Mouse (Mus musculus): ENCODE data around the gene Cers3.

The Cers3 gene

DNA sequence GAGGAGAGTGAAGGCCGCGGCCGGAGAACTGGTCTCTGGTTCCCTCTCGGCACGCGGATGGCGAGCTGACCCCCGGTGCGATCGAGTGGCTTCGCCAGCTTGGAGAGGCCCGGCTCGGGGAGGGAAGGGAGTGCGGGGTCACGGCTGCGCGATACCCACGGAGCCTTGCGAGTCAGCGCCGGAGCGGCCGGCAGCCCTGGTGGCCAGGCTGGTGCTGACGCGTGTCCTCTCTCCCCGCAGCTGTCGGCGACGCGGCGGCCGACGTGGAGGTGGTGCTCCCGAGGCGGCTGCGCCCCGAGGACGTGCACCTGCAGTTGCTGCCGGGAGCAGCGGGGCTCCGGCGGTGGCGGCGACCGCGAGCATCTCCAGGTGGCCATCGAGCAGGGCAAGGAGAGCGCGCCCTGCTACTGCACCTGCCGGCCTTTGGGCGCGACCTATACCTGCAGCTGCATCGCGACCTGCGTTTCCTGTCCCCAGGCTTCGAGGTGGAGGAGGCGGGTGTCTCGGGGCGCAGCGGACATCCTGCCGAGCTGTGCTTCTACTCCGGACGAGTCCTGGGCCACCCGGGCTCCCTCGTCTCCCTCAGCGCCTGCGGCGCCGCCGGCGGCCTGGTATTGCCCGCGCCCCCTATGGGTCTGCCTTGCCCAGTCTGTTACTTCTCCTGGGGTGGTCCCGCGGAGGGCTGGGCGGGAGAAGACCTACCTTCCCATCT is 96.9 kb downstream of the Cers3 start:
- DNase-seq (ENCODE audit: low read depth, low spot score) = peak; percentile 55

- DNase-seq (ENCODE audit: low read depth, low spot score) = no peak
These were observed 97.9 kb downstream of the Cers3 start for GRCm38 (mm10) chr7:66841165-66841564.

DNA sequence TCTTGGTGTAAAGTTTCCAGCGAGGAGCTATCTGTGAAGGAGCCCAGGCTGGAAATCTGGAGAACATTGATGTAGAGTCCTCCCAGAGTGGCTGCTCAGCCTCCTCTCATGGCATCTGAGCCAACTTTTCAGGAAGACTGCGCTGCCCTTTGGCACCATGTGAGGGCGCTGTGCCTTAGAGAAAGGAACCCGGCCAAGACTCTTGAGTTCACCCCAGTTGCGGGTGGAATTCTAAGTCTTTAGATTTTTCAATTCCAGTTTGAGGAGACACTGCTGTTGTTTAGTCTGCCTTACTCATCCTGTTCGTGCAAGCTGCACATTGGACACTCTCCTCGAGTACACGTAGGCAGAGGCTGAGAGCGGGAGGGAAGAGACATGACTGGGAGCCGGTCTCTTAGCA is 98.7 kb downstream of the Cers3 start:
- DNase-seq (ENCODE audit: low read depth, low spot score) = peak; percentile 78

DNA sequence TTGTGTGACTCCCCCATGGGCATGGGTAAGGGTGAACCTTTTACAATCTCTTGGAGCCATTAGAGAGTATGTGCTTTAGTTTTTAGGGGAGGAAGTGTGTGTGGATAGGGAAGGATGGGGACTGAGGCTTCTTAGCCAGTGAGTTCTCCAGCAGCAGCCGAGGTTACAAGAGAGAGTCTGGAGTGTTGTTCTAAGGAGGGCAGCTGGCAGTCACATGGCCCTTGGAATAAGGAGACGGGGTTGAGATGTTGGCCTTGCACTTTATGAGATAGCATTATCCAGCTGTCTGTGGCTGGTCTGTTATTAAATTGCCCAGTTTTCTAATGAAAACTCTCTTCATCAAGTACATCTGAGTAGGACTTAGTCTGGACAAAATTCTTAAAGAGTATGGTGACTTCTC is 100.5 kb downstream of the Cers3 start:
- no peak for DNase-seq (ENCODE audit: low read depth, low spot score)

DNA sequence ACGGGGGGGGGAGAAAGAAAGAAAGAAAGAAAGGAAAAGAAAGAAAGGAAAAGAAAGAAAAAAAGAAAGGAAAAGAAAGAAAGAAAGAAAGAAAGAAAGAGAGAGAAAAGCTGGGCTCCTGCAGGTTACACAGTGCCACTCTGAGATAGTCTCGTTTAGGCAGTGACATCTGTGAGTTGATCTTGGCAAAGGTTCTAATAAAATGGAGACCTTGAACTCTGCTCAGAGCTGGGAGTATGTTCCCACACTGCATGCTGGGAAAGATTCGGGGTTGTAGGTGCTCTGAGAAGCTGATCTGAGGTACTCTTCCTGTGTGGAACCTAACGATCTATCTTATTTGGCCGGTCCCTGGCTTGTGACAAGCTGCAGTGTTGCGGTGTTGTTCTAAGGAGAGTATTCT is 103.3 kb downstream of the Cers3 start:
- no peak for DNase-seq (ENCODE audit: low read depth, low spot score)

DNA sequence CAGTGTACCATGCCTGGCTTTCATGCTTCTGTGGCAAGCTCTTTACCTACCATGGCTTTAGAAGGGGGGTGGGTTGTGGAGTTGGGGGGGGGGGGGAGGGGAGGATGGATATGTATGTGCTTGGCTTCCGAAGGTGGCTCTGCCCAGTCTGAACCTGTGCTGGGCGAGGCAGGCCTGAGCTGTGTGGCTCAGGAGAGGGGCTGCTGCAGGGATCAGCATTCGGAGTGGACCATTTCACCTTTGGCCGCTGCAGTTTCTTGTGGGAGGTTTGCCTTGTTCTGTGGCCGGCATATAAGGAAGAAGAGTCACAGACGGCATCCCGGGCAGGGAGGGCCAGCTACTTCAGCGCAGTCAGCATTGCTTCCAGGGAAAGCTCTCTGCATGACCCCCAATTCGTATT is 104.0 kb downstream of the Cers3 start:
- no peak for DNase-seq (ENCODE audit: low read depth, low spot score)

DNA sequence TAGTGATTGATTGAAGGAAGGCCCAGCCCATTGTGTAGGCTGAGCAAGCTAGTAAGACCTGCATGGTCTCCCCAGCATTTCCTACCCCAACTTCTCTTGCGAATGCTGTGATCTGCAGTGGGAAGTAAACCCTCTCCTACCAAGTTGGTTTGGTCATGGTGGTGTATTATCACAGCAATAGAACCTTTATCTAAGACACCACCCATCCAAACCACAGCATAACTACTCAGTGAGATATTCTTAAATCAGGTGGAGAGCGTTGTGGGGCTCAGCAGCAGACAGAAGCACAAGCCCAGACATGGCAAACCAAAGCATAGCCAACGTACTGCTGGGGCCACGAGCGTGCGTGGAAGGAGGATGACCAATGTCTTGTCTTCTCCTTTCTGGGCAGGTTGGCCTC is 106.0 kb downstream of the Cers3 start:
- DNase-seq (ENCODE audit: low read depth, low spot score) = no peak

DNA sequence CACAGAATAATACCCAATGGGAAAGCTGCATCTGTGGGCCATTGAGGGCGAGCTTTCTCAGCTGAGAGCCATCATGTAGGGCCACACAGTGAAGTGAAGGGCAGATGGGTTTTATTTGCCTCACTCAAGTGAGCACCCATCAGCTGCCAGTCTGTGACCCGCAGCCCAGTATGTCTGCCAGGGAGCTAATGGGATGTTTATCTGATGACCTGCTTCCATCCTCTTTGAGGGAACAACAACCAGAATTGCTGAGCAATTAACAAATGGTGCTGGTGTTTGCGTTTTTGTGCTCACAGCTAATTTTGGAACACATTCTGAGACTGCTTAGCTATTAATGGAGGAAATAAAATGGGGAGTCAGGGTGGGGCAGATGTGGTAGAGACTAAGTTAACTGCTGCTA is 108.9 kb downstream of the Cers3 start:
- no peak for DNase-seq (ENCODE audit: low read depth, low spot score)

DNA sequence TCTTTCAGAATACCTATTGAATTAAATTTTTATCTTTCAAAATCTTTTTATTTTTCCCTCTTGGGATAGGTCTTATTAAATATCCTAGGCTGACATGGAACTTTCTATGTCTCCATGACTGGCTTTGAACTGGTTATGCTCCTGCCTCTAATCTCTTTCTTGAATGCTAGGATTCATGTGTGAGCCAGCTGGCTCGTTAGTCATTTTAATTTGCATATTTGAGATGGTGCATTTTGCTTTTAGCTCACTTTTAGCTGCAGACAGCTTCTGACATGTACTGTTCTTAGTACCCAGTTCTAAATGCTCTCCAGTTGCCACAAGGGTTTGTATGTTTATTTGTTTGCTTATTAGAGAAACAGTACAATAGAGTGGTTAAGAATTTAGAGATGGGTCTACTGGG is 114.3 kb downstream of the Cers3 start:
- no peak for DNase-seq (ENCODE audit: low read depth, low spot score)

DNA sequence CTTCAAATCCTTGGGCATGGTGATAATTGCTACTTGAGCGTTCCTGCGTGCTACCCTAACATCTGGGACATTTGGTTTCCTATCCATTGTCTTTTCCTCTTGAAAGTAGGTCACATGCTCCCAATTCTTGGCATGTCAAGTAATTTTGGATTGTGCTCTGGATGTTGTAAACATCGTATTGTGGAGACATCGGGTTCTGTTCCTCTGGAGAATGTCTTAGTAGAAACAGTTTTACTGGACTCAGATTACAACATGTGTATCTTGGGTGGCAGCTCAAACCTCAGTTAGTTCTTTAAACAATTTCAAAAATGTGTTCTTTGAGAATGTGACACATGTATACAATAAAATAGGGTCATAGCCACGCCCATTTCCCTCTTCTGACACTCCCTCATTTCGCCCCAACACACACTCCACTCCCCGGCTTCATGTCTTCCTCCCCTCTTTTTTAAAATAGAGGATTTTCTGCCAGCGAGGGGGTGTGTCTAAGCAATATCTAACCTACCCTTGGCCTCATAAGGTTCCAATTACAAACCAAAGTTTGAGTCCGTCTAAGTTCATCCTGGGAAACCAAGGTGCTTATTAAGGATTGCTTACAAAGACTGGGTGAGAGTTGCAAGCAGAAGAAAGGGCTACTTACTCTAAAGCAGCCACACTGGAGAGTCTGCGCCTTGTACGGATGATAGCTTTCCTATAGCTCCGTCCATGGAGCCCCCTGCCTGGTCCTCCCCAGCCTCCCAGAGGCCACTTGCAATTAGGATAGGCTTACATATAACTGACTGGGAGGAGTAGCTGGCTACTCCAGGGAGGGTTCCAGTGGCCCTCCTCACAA is 115.2 kb downstream of the Cers3 start:
- DNase-seq (ENCODE audit: low read depth, low spot score) = no peak

DNA sequence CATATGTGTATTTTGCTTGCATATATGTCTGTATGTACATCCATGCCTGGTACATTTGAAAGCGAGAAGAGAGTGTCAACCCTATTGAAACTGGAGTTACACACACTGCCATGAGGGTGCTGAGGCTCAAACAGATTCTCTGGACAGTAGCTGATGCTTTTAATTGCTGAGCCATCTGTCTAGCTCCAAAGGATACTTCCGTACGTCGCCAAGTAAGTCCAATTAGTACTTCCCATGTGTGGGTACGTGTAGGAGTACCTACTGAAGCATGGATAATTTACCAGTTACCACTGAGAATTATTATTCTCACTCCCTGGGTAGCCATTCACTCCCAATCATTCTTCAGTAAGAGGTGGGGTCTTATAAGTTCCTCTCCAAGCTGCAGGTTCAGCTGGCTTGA is 115.9 kb downstream of the Cers3 start:
- DNase-seq (ENCODE audit: low read depth, low spot score) = no peak

DNA sequence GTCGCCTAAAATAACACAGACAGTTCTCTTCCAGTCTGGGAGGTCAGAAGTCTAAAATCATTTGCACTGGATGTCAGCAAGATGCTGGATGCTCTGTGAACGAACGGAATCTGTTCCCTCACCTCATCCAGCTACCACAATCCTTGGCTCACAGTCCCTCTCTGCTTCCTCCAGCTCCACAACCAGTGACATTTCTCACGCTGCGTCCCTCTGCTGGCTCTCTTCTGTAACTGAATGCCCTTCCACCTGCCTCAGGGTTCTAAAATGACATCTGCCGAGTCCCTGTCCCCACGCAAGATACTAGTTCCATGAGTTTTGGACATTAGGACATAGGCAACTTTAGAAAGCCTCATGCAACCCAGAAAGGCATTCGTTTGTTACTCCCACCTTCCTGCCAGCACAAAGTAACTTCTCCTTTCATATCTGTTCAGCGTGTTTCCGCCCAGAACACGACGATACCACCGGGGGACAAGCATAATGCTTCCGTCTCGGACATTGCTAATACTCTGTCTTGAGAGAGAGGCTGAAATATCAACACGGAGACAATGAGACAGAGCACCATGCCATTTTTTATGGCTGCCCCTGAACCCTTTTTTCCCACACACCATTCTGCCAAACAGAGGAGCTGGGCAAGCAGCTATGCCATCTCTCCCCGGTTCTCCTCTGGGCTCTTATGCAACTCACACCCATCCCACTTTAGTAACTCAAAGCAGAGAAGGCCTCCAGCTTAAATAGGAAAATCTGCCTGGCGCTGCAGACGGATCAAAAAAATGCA is 123.8 kb downstream of the Cers3 start:
- DNase-seq (ENCODE audit: low read depth, low spot score) = no peak

DNA sequence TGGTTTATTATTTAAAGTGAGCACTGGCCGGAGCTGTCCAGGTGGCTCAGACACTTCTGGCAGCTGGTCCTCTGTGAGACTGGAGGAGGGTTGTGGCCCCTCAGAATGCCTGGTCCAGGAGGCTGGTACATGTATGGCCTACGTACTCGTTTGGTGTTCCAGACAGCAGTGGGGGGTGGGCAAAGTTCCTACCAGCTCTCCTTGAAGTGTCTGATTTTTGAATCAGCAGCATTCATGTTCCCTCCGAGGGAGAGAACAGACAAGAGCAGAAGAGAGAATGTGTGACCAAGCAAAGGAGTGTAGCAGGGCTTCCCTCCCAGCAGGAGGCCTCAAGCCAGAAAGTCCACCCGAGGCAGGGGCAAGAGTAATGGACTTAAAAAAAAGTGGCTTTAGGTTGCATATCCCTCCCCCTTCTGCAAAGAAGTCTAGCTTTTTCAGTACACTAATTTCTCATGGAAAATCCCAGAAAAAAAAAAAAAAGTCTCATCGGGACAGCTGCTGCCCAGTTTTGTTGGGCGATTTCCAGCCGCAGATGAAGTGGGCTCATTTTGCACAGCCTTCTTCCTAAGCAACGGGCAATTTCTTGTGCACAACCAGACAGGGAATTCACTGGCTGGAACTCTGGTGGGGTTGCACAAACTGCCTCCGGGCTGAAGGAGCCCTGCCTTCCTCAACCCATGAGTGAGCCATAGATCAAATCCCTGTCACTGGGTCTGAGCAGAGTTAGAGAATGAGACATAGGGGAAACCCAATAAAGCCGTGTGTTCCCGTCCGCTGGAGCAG is 124.6 kb downstream of the Cers3 start:
- peak; percentile 58 for DNase-seq (ENCODE audit: low read depth, low spot score)

DNA sequence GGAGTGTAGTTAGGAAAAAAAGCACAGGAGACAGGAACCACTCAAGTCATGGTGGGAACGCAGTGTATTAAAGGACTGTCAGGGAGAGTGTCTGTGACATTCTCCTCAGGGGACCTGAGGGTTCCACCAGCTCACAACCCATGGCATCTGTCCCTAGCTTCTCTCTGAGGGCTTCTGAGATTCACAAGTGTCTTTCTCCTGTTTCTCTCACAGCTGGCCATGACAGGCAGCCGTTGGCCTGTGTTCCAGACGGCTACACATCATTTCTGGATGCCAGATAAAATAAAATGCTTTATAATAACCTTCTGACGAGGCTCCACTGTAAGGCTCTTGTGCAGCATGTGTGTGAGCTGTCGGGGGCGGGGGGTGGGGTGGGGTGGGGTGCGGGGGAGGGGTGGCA is 128.2 kb downstream of the Cers3 start:
- no peak for DNase-seq (ENCODE audit: low read depth, low spot score)

DNA sequence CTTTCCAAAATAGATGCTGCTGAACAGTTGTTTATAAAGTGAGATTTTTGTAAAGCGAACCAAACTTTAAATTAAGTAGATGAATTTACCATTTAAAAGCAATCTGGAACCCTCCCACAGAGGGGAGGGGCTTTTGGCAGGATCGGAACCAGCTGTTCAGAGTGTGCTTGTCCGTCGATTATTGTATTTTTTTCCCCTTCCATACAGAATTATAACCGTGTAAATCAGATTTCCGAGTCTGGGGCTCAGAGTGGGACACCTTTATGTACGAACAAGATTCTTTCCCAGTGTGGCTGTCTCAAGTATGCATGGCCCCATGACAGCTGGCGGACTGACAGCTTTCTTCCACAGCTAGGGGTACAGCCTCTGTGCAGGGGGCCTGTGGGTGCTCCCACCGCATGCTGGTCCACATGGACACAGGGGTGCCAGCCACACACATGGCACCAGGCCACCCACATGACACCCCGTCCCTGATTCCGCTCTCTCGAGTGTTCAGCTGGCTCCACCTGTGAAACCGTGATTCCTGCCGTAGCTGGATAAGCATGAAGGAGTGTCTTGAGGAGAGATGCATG is 128.7 kb downstream of the Cers3 start:
- DNase-seq (ENCODE audit: low read depth, low spot score) = no peak

DNA sequence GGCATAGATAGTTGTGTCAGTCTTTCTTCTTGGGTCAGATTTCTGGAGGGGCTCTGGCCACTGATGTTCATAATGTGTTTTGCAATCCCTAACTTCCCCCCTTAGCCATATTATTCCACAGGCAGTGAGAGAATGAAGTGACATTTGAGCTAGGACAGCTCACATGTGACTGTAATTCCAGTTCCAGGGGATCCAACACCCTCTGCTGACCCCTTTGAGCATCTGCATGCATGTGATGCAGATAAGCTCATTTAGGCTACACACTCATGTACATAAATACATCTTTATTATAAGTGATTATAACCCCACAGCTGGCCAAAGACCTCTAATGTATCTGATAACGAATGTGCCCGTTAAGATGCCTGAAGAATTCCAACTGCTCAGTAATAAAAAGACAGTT is 129.9 kb downstream of the Cers3 start:
- no peak for DNase-seq (ENCODE audit: low read depth, low spot score)

Data from mesoderm, embryonic 11.5 days (tissue).